Mouse (Mus musculus) c-Kit-positive CD71-positive TER-119-positive erythroid progenitor cells, embryonic 14.5 days (primary cell): ENCODE data around the gene Usp24.

Experiments used
- DNase-seq: peaks from one replicate; pipeline ENCODE4 v3.0.0-alpha.2; 2013; ENCODE audit warnings: low spot score

Usp24 gene

GRCm38 (mm10) chr4:106315921-106316350 lies at the start of gene Usp24:
Usp24 (plus strand) TSS chr4:106316213.
- DNase-seq, result peak; percentile 62

- no peak for DNase-seq
Observed at GRCm38 (mm10) chr4:106276937-106277336, 39.1 kb upstream of the Usp24 start.

GRCm38 (mm10) chr4:106279177-106279576 lies 36.8 kb upstream of the Usp24 start:
- DNase-seq, result no peak

DNA sequence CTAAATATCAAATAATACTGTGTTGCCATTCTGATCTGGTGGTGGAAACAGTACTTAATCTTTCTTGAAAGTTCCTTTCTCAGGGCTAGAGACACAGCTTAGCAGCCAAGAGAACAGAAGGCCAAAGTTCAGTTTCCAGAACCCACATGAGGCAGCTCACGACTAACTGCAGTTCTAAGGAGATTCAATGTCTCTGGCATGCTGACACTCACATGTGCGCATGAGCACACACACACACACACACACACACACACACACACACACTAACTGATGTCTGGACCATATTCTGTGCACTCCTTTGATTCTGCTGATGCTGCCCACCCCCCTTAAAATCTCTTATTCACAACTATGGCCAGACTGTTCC lies 34.9 kb upstream of the Usp24 start:
- no peak for DNase-seq

DNA sequence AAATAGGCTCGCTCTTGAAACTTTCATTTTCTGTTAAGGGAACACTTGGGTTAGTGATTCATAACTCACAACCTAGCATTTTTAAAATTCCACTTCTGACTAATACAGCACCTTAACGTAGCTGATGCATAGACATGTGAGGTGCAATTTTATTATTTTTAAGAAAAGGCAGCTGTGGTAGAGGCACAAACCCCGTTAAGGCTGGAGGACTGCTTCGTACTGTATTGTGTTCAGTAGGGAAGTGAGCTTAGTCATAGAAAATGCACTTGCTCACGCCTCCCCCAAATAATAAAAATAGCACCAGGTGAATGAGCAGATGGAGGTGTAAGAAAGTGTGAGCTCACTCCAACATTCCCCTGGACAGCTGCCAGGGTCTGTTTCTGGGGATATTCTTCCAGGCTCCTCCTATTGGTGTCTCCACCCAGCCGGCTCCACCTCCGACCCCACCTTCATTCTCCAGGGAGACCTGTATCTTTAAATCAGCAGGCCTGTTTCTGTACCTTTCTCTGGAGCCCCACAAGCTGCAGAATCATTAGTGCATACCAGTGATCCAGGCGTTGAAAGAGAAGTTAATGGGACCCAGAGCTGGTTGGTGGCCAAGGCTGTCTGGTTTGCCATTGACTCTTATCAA lies 34.4 kb upstream of the Usp24 start:
- peak; percentile 18 for DNase-seq

DNA sequence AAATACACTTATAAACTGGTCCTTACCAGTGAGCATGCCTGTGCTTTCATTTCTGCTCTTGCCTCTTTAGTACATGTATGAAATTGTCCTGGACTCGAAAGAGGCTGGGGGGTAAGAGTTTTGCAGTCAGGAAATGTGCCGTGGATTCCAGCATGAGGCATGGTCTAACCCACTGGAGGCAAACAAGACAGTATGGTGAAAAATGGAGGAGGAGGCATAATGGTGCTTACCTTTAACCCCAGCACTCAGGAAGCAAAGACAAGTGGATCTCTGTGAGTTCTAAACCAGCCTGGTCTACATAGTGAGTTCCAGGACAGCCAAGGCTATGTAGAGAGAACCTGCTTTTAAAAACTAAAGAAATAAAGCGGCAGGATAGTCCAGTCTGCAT lies 33.9 kb upstream of the Usp24 start:
- no peak for DNase-seq

DNA sequence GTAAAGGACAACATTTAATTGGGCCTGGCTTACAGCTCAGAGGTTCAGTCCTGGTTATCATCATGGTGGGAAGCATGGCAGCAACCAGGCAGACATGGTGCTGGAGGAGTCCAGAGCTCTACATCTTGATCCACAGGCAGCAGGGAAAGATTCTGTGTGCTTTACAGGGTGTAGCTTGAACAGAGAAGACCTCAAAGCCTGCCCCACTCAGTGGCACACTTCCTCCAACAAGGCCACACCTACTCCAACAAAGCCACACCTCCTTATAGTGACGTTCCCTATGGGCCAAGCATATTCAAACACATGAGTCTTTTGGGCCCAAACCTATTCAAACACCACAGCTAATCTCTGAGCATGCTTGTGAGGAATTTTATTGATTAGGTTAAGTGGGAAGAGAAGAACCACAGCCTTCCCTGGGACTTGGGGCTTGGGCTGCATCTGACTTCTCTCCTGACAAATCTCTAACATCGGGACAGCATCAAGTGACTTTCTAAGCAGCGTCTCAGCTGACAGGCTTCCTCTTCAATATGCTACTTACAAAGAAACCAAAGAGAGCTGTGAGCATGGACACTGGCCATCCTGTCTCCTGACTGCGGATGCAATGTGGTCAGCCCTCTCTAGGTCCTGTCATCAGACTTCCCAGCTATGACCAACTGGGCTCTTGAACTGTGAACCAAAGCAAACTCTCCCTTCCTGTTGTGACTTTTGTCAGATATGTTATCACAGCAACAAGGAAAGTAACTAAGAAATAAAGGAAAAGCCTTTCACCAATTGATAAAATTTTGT lies 28.9 kb upstream of the Usp24 start:
- DNase-seq, result no peak

DNA sequence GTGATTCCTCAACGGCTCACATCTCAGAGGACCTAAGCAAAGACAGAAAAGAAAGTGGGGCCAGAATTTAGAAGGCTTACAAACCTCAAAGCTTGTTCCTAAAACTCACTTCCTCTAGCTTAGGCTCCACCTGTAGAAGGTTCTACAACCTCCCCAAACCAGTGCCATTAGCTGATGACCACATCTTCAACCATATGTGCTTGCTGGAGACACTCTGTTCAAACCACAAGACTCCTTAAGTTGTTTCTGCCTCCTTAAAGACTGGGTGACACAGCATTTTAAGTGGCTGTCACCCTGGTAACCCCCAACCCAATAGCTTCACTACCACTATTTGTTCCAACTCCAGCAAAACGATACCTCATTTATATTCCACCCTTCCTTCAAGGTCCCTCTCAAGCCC lies 25.8 kb upstream of the Usp24 start:
- no peak for DNase-seq

DNA sequence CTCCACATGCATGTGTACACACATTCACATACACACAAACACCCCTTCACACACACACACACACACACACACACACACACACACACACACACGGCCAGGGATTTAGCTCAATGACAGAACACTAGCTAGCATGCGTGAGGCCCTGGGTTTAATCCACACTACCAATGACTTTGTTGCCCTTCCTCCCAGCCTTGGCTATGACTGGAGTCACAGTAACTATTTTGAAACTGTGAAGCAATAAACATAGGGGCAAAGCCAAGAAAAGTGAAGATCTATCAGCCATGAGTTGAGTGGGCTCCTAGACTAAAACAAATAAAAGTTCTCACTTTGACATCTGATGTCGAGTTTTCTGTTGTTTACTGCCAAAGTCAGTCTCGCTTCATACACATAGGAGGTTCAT lies 23.2 kb upstream of the Usp24 start:
- DNase-seq, result no peak

DNA sequence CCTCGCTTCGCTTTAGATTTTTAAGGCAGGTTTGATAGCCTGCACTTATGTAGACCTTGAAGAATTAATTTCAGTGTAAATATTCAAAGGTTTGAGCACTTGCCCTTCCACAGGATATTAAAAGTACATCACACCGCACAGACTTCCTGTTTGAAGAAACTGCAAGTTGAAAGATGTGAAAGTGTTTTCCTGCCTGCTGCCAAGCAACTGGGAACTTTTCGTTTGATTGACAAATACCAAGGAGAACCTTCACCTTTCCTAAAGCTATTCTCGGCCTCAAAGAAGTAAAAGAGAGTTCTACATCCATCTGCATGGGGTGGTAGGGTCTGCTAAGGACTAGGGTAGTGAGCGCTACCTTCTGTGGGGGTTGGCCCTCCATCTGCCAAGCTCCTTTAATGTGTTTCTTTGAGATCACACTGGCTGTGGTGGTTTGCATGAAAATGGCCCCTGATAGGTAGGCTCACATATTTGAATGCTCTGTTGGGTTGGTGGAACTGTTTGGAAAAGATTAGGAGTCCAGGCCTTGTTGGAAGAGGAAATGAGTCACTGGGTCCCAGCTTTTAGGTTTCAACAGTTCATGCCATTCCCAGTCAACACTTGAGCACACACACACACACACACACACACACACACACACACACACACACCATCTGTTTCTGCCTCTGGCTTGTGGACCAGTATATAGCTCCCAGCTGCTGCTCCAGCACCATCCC lies 22.5 kb upstream of the Usp24 start:
- DNase-seq, result no peak

GRCm38 (mm10) chr4:106295696-106296095 lies 20.3 kb upstream of the Usp24 start:
- no peak for DNase-seq

DNA sequence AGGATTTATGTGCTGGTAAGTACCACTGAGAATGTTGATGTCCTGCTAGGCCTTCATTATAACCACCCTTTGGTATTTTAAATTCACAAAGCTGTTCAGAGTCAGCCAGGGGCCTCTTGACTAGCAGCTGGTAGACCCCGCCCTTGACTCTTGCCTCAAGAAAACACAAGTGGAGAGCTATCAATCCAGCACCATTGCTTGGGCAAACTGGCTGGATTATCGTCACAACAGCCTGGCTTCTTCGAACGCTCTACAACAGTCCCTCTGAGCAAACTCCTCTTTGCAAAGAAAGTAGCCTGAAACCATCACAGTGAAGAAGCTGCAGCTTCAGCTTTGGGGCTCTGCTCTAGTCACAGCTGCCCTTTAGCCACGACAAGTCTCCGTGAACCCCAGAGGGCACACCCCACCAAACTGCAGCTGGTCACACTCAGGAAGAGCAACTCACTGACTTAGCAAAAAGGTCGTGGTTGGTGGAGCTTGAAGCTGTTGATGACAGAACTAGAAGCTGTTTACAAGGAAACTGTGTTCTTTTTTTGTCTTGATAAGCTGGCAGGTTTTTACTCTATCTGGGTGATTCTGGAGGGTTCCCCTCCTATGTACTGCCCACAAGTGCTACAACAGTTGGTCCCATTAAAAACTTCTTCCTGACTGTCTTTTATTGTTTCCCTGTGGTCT lies 19.5 kb upstream of the Usp24 start:
- no peak for DNase-seq

DNA sequence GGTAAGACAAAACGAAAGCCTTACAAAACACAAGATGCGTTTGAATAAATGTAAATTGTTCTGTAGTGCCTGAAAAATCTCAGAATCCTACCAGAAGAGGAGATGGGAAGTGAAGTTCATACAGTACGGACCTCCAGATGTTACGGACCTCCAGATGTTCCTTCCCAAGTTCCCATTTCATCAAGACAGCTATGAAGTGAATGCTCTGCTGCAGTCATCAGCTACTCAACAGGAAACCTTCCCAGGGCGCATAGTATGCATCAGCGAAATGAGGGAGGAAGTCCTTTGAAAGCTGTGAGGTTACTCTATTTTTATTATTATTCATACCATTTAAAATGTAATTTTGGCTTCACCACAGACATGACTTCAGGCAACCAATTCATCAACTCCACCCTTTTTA lies 14.7 kb upstream of the Usp24 start:
- no peak for DNase-seq

DNA sequence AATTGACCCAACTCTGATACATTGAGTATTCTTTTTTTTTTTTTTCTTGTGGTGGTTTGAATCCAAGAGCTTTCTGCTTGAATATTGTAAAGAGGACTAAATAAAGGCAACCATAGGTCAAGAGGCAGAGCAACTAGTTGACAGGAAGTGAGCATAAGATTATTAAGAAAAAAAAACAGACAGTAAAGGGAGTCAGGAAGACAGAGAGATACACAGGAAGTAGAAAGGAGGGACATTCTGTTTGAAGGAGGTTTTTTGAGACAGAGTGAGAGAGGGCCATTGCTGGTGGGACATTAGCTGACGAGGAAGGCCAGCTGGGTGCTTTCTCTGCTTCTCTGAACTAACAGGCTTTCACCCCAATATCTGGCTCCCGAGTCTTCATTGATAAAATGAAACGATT lies 7.9 kb upstream of the Usp24 start:
- no peak for DNase-seq

GRCm38 (mm10) chr4:106312651-106313050 lies 3.4 kb upstream of the Usp24 start:
- no peak for DNase-seq

DNA sequence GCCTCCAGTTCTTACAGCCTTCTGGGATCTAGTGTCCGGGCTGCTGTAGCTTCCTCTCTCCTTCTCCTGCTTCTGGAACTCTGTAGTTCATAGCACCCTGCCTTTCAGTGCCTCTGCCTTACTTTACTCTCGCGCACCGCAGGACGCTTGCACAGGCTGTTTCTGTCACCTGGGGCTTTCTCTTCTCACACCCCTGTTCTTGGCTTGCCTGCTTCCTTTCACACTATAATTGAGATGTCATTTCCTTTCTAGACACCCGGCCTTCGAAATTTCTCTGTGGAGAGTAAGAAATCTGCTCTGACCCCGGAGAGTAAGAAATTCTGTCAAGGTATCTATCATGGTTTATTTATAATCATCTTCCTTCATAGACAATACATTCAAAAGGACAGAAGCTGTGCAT lies 2.9 kb upstream of the Usp24 start:
- DNase-seq, result no peak

DNA sequence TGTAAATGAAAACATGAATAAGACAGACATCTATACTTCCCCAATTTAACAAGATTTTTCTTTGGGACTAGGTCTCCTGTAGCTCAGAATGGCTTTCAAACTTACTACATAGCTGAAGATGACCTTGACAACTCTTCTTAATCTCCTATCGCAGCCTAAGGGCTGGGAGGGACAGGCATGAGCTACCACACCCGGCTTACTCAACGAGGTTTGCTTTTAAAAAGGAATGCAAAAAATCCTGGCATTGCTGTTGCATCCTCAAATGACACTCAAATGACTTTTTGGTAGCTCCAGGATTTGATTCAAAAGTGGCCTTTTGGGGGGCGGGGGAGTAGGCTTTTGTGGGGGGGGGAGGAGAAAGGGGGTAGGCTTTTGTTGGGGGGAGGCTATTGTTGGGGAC lies 2.1 kb upstream of the Usp24 start:
- no peak for DNase-seq

DNA sequence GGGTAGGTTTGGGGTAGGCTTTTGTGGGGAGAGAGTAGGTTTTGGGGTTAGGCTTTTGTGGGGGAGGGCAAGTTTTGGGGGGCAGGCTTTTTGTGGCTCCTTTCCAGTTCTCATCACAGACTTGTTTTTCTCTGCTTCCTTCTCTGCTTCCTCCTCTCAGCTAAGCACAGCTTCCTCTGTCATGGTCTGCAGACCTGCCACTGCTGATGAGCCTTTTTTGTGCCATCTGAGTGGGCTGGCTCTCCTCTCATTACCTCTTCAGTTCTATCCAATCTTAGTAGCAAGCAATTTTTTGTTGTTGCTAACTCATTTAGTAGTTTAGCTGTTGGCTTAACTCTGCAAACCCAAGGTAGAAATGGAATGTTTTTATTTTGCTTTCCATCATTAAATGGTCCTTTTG lies 1.7 kb upstream of the Usp24 start:
- no peak for DNase-seq

GRCm38 (mm10) chr4:106316351-106317178 lies 552 bp downstream of the Usp24 start:
- no peak for DNase-seq

DNA sequence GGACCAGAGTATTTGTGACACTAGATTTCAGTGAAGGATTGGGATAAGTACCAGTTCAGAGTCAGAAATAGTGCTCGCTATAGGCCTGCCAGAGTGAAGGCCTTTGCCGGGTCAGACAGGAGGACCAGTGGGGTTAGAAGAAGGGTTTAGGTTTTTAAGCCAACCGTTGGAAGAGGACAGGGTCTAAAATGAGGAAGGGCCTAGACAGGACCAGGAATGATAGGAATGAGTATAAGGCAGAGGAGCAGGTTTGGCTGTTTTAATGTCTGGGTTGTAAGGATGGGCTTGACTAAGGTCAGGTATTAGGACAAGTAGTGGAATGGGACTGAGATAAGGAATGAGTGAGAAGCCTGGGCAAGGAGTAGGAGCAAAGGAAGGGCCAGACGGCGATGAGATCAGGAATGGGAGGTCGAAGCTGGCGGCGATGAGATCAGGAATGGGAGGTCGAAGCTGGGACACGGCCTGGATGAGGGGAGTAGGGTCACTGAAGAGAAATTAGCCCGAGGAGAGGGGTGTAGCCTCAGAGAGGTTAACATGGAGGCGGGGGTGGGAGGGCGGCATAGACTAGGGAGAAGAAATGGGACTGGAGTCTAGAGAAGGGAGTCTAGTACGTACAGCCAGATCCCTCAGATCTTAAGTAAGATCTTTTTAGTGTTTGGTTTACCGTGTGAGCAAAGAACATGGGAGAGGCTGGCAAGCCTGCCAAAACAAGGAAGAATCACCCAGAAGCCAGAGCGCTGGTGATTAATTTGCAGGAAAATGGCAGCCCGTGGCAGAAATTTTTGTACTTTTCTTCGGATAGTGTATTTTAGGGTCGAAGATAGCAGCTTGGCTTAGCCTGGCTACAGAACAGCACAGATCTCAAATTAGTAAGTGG lies 1.4 kb downstream of the Usp24 start:
- DNase-seq, result peak; percentile 52

DNA sequence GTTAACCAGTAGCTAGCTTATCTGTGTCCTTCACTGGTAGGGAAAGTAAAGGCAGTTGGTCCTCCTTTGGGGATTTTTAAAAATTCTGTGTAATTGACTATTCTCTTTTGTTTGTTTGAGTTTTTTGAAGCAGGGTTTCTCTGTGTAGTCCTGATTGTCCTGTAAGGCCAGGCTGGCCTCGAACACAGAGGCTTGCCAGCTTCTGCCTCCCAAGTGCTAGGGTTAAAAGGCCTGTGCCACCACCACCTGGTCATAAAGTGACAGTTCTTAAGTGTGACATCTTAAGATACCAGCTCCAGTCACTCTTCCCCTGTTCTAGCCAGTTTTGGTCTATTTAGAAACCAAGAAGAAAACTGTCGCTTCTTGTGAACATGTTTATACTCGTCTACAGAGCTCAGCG lies 2.2 kb downstream of the Usp24 start:
- DNase-seq, result no peak
